Mouse (Mus musculus) forebrain, embryonic 13.5 days (tissue): ENCODE measurements at regions not wholly inside any gene's neighbourhood (a gene's known extent, or its start where the extent isn't known, plus 50 kb on each side); places are given as distances from the start of the nearest gene placed in this dataset.
A peak's percentile ranks its signal among the peaks of the same experiment; 100 is the strongest.

Experiments used
- ATAC-seq: fragments of 200-750 bp; cut with Nextera tagmentation; 2 replicates; pipeline ENCODE4 v1.8.0; 2017
- H3K27ac ChIP-seq: fragments of 300-500 bp; sonication (generic); 2 replicates; pipeline ENCODE4 v1.5.1; 2015; ENCODE audit warnings: inconsistent platforms, mild to moderate bottlenecking, moderate library complexity
- H3K27me3 ChIP-seq: fragments of 300-500 bp; sonication (generic); 2 replicates; pipeline ENCODE4 v1.6.1; 2015; ENCODE audit warnings: mild to moderate bottlenecking, inconsistent platforms
- H3K36me3 ChIP-seq: fragments of 300-500 bp; sonication (generic); 2 replicates; pipeline ENCODE4 v1.6.1; 2015; ENCODE audit warnings: mild to moderate bottlenecking, inconsistent platforms; ENCODE audit not compliant: poor library complexity, severe bottlenecking
- H3K4me1 ChIP-seq: fragments of 300-500 bp; sonication (generic); 2 replicates; pipeline ENCODE4 v1.6.1; 2015; ENCODE audit warnings: inconsistent platforms
- H3K4me2 ChIP-seq: fragments of 300-500 bp; sonication (generic); 2 replicates; pipeline ENCODE4 v1.6.1; 2015; ENCODE audit warnings: inconsistent platforms, mild to moderate bottlenecking, moderate library complexity
- H3K4me3 ChIP-seq: fragments of 300-500 bp; sonication (generic); 2 replicates; pipeline ENCODE4 v1.5.1; 2015; ENCODE audit warnings: mild to moderate bottlenecking, inconsistent platforms
- H3K9ac ChIP-seq: fragments of 300-500 bp; sonication (generic); 2 replicates; pipeline ENCODE4 v1.6.1; 2015; ENCODE audit warnings: mild to moderate bottlenecking, inconsistent platforms
- H3K9me3 ChIP-seq: fragments of 300-500 bp; sonication (generic); replicated peaks from 2 replicates; pipeline ENCODE4 v1.6.1; 2016; ENCODE audit warnings: inconsistent platforms
- WGBS: fragments of 180-500 bp; shearing (Covaris S2); methylation state at CpG from one replicate; pipeline ENCODE4 v1.1.7; 2015; 5-methylcytosine and 5-hydroxymethylcytosine counted together

DNA sequence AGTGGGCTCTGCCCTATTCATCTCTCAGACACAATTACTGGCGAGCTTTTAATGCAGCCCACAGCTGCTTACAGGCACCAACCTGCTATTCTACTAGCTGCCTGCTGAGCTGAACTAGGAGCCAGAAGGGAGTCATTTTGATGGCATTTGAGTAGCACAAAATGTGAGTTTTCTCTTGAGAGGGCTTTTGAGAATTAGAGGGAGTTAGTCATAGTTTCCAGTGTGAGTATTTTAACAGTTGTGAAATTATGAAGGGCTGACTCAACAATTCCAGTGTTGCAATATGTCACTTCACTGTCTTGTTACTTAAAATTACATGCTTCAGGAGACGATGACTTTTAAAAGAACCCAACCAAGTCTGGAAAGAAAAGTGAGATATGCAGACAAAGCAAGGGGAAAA lies 54.4 kb upstream of the Ly86 start:
- no peak for ATAC-seq
- H3K9me3 ChIP-seq, result no peaks in the 10 kb centered on the region
- H3K27ac ChIP-seq, result no peak overlapping the region
- no peaks in the 10 kb centered on the region for H3K27me3 ChIP-seq
- 21% methylated on average over 2 of the region's 2 CpGs for WGBS
- no peak overlapping the region for H3K9ac ChIP-seq
- no peak overlapping the region for H3K4me2 ChIP-seq
- H3K36me3 ChIP-seq, result no peaks in the 10 kb centered on the region
- no peak overlapping the region for H3K4me3 ChIP-seq
- H3K4me1 ChIP-seq, result peaks cover 11% of the 10 kb centered on the region

DNA sequence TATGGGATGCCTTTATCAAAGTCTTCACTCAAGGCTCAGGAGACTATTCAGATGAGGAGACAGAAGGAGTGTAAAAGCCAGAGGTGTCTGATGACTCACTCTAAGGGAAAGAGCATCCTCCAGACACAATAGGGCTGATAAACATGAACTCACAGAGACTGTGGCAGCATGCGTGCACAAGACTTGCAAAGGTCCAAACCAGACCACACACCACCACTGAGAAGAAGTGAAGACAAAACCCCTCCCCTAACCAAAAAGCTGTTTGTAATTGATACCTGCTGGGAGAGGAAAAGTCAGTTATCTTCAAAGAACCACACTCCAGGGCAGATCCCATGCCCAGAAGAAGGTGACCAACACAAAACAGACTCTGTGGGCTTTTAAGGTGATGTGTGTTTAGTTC lies 56.0 kb upstream of the Ly86 start:
- Histone ChIP-seq H3K4me1 (peaks cover 11% of the 10 kb centered on the region), H3K27me3 (no peaks in the 10 kb centered on the region), H3K4me3 (no peak overlapping the region), H3K9ac (no peak overlapping the region), H3K4me2 (no peak overlapping the region), H3K36me3 (no peaks in the 10 kb centered on the region), H3K27ac (no peak overlapping the region), H3K9me3 (no peaks in the 10 kb centered on the region)
- no peak for ATAC-seq
- 81% methylated on average over 1 of the region's 1 CpGs for WGBS

- H3K4me1 ChIP-seq, result no peaks in the 10 kb centered on the region
- H3K36me3 ChIP-seq, result no peaks in the 10 kb centered on the region
- H3K4me3 ChIP-seq, result no peak overlapping the region
- H3K27me3 ChIP-seq, result no peaks in the 10 kb centered on the region
- 89% methylated on average over 5 of the region's 5 CpGs for WGBS
- H3K9ac ChIP-seq, result no peak overlapping the region
- H3K4me2 ChIP-seq, result no peak overlapping the region
- no peaks in the 10 kb centered on the region for H3K9me3 ChIP-seq
- ATAC-seq, result no peak
- H3K27ac ChIP-seq, result no peak overlapping the region
Observed at GRCm38 (mm10) chr13:37282515-37282914, 62.5 kb upstream of the Ly86 start.

GRCm38 (mm10) chr13:37279078-37279789 lies 65.8 kb upstream of the Ly86 start:
- 91% methylated on average over 8 of the region's 8 CpGs for WGBS
- ATAC-seq, result no peak

GRCm38 (mm10) chr13:37249581-37250461 lies 95.2 kb upstream of the Ly86 start:
- no peak overlapping the region for H3K9ac ChIP-seq
- H3K4me2 ChIP-seq, result no peak overlapping the region
- WGBS, result 73% methylated on average over 14 of the region's 14 CpGs
- no peaks in the 10 kb centered on the region for H3K27me3 ChIP-seq
- H3K4me3 ChIP-seq, result no peak overlapping the region
- no peaks in the 10 kb centered on the region for H3K9me3 ChIP-seq
- H3K4me1 ChIP-seq, result peaks cover 6% of the 10 kb centered on the region; the same call in 1 of the 2 replicates
- no peaks in the 10 kb centered on the region for H3K36me3 ChIP-seq
- peak; percentile 38; the same call in 1 of the 2 replicates for ATAC-seq
- H3K27ac ChIP-seq, result no peak overlapping the region

More at GRCm38 (mm10) chr13:37279078-37279789, 65.8 kb upstream of the Ly86 start:
- Histone ChIP-seq H3K4me3 (no peak overlapping the region), H3K27me3 (no peaks in the 10 kb centered on the region), H3K4me2 (no peak overlapping the region), H3K9me3 (no peaks in the 10 kb centered on the region), H3K9ac (no peak overlapping the region), H3K36me3 (no peaks in the 10 kb centered on the region), H3K4me1 (no peaks in the 10 kb centered on the region), H3K27ac (no peak overlapping the region)

DNA sequence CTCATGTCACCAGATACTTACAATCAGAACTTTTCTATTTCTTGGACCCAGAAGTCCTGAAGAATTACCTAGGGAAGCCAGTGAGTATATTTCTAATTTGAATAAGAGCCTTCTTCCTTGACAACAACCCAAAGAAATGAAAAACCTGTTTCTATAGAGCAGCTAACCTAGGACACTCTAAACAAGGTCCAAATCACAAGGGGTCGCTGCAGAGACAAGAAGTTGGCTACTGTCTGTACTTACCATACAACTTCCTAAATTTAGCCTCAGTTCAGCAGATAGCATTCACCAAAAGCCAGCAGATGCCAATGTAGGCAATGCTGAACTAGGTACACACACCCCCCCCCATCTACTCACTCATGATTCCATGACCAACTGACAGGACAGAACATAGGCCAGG lies 96.3 kb upstream of the Ly86 start:
- Histone ChIP-seq H3K9ac (no peak overlapping the region), H3K27ac (no peak overlapping the region), H3K4me1 (peaks cover 6% of the 10 kb centered on the region; the same call in 1 of the 2 replicates), H3K27me3 (no peaks in the 10 kb centered on the region), H3K9me3 (no peaks in the 10 kb centered on the region), H3K4me3 (no peak overlapping the region), H3K4me2 (no peak overlapping the region), H3K36me3 (no peaks in the 10 kb centered on the region)
- WGBS, result 57% methylated on average over 1 of the region's 1 CpGs
- ATAC-seq, result no peak

GRCm38 (mm10) chr13:37240048-37240447 lies 105.0 kb upstream of the Ly86 start:
- ATAC-seq, result peak; percentile 63; the same call in 1 of the 2 replicates
- Histone ChIP-seq H3K27ac (no peak overlapping the region), H3K4me3 (no peak overlapping the region), H3K27me3 (no peaks in the 10 kb centered on the region), H3K9ac (no peak overlapping the region), H3K36me3 (no peaks in the 10 kb centered on the region), H3K9me3 (no peaks in the 10 kb centered on the region), H3K4me1 (no peaks in the 10 kb centered on the region), H3K4me2 (no peak overlapping the region)
- WGBS, result 86% methylated on average over 5 of the region's 5 CpGs

GRCm38 (mm10) chr13:37237285-37237684 lies 107.7 kb upstream of the Ly86 start:
- Histone ChIP-seq H3K9me3 (no peaks in the 10 kb centered on the region), H3K4me2 (no peak overlapping the region), H3K9ac (no peak overlapping the region), H3K4me1 (no peaks in the 10 kb centered on the region), H3K36me3 (no peaks in the 10 kb centered on the region), H3K27me3 (no peaks in the 10 kb centered on the region), H3K4me3 (no peak overlapping the region), H3K27ac (no peak overlapping the region)
- no peak for ATAC-seq
- WGBS, result 92% methylated on average over 3 of the region's 3 CpGs

DNA sequence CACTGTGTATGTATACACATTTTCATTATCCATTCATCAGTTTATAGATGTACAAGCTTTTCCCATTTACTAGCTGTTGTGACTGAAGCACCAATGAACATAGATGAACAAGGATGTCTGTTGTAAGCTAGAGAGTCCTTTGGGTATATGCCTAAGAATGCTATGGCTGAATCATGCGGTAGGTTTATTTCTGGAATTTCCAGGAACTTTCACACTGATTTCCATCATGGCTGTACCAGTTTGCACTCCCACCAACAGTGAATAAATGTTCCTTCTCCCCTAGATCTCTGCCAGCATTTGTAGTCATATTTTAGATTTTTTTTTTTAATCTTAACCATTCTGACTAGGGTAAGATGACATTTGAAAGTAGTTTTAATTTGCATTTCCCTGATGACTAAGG lies 119.2 kb upstream of the Ly86 start:
- Histone ChIP-seq H3K4me3 (no peak overlapping the region), H3K27me3 (no peaks in the 10 kb centered on the region), H3K9me3 (no peaks in the 10 kb centered on the region), H3K4me1 (no peaks in the 10 kb centered on the region), H3K4me2 (no peak overlapping the region), H3K27ac (no peak overlapping the region), H3K36me3 (no peaks in the 10 kb centered on the region), H3K9ac (no peak overlapping the region)
- no peak for ATAC-seq
- WGBS, result 95% methylated on average over 1 of the region's 1 CpGs

DNA sequence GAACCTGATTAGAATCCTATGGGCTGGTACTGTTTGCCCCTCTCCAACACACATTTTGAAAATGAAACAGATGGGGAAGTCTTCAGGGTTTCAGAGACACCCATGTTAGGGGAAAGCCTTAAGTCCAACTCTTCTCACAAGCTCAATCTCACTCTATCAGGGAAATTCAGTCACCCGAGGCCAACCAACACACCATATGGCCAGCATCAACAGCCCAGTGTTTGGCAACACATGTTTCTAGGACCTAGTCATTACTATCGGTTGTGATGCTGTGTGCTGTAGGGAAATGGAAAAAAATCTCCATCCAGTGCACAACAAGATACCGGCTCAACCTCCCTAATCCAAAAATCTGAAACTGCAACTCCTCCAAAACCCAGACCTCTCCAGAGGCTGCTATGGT lies 124.6 kb upstream of the Ly86 start:
- no peaks in the 10 kb centered on the region for H3K4me1 ChIP-seq
- no peak overlapping the region for H3K9ac ChIP-seq
- H3K27me3 ChIP-seq, result no peaks in the 10 kb centered on the region
- no peak overlapping the region for H3K4me3 ChIP-seq
- no peaks in the 10 kb centered on the region for H3K9me3 ChIP-seq
- H3K4me2 ChIP-seq, result no peak overlapping the region
- H3K27ac ChIP-seq, result no peak overlapping the region
- ATAC-seq, result 0 out of 2 replicates have a peak, but pooled peaks have one; percentile 19
- WGBS, result 78% methylated on average over 3 of the region's 3 CpGs
- no peaks in the 10 kb centered on the region for H3K36me3 ChIP-seq

DNA sequence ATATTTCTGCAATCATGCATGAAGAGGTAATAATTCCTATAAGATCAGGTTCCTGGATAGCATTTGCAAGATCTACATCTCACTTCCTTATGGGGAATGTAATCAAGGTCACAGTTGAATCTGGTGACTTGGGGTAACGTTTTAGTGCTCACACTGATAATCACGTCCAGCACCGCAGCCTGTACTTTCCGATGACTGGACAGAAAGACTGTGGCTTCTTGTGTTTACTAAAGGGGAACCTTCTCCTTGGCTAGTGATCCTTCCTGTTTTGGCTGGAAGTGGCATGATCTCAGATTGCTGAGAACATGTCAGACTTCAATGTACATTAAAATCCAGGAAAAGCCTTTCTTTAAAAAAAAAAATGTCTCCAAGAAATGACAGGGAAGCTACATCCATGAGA lies 126.4 kb upstream of the Ly86 start:
- H3K4me1 ChIP-seq, result no peaks in the 10 kb centered on the region
- H3K27me3 ChIP-seq, result no peaks in the 10 kb centered on the region
- H3K36me3 ChIP-seq, result no peaks in the 10 kb centered on the region
- H3K4me3 ChIP-seq, result no peak overlapping the region
- no peak for ATAC-seq
- H3K4me2 ChIP-seq, result no peak overlapping the region
- WGBS, result 94% methylated on average over 4 of the region's 4 CpGs
- no peaks in the 10 kb centered on the region for H3K9me3 ChIP-seq
- H3K9ac ChIP-seq, result no peak overlapping the region
- no peak overlapping the region for H3K27ac ChIP-seq

- Histone ChIP-seq H3K4me3 (no peak overlapping the region), H3K9me3 (no peaks in the 10 kb centered on the region; the same call in 1 of the 2 replicates), H3K27me3 (no peaks in the 10 kb centered on the region), H3K27ac (no peak overlapping the region), H3K36me3 (no peaks in the 10 kb centered on the region), H3K4me1 (no peaks in the 10 kb centered on the region), H3K4me2 (no peak overlapping the region), H3K9ac (no peak overlapping the region)
- WGBS, result 56% methylated on average over 8 of the region's 8 CpGs
- ATAC-seq, result peak; percentile 79
Observed at GRCm38 (mm10) chr13:37214590-37215282, 130.3 kb upstream of the Ly86 start.
